Mouse (Mus musculus): ENCODE data around the gene Vmn1r198.
"Not testable (repeated sequence)": the region's sequence is repeated elsewhere in the genome, so short reads cannot be mapped to it uniquely, and the experiment has no call there.

The Vmn1r198 gene

DNA sequence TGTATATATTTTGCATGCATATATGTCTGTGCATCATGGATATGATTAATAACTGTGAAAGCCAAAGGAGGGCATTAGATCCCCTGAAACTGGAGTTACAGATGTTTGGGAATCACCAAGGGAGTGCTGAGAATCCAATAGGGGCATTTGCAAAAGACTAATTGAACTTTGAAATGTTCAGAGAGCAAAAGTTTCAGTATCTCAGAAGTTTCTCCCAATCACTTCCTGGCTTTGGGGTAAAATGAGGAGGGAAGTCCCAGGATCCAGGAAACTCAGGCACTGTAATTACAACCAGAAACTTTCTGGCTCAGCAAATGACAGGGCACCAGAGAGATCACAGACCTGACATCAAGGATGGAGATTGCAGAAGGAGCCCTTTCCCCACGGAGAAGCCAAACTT is at the start of gene Vmn1r198:
TSS of gene Vmn1r198 (plus strand) at position 301 of the 400 bp plus-strand sequence.
- no peak for DNase-seq

DNA sequence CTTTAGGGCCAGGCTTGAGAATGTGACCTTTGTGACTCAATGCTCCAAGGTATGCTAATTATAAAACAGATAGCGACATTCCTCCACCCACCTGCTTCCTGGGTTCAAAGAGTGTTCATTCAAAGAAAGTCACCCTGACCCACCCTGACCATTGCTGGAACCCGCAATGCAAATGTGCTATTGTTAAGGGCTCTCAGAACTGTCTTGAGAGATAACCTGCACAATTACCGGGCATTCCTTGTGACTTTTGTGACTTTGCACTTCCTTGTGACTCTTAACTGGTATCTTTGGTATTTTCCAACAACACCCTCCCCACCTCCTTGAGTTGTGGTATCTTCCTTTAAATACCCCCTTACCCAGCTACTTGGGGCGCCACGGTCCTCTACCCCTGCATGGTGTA is 42.1 kb upstream of the Vmn1r198 start:
- not testable (repeated sequence) for DNase-seq

GRCm38 (mm10) chr13:22315361-22315760 is 34.8 kb upstream of the Vmn1r198 start:
- DNase-seq, result no peak

DNA sequence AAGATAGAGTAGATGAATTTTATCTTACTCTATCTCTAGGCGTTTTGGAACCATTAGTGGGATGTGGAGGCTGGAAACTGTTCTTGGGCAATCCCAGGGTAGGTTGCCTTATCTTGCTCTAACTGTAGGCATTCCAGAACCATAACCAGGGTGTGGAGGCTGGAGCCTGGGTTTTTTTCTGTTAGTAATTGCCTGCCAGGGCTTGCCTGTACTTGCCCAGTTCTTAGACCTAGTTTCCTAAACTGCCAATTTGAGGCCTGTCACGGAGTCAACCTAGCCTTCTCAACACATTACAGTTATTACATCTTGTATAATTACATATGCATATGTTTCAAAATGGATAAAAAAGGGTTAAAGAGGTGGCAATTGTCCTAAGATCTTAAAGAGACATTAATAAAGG is 32.8 kb upstream of the Vmn1r198 start:
- no peak for DNase-seq

DNA sequence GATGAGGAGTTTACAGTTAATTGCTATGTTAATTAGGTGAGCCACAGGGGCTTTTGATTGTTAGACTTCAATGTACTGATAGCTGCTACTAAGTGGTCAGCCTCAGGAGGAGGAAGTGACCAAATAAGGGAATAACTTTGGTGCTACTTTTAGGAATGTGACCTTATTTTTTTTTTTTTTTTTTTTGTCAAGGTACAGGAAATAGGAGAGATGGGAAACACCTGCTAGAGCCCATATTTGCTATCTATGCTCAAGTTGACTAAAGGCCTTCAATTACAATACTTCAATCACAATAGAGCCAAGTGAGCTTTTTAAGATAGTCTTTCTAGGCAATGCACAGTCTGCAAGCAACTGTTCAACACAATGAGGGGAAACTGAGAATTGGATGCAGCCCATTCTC is 30.1 kb upstream of the Vmn1r198 start:
- DNase-seq, result no peak

- DNase-seq, result no peak
Measured at GRCm38 (mm10) chr13:22324289-22324688, 25.9 kb upstream of the Vmn1r198 start, which contains the start of gene Vmn1r197. Gene Vmn1r197 (plus strand): TSS chr13:22324589.

GRCm38 (mm10) chr13:22333269-22333668 is 16.9 kb upstream of the Vmn1r198 start:
- no peak for DNase-seq

DNA sequence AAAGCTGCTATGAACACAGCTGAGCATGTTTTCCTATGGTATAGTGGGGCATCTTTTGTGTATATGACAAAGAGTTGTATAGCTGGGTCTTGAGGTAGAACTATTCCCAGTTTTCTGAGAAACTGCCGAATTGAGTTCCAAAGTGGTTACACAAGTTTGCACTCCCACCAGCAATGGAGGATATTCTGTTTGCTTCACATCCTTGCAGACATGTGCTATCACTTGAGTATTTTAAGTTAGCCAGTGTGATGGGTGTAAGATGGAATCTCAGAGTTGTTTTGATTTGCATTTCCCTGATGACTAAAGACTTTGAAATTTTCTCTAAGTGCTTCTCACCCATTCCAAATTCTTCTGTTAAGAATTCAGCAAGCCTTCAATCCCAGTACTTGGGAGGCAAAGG is 14.6 kb upstream of the Vmn1r198 start:
- DNase-seq, result no peak

GRCm38 (mm10) chr13:22350813-22351212 is 649 bp downstream of the Vmn1r198 start:
- DNase-seq, result no peak

DNA sequence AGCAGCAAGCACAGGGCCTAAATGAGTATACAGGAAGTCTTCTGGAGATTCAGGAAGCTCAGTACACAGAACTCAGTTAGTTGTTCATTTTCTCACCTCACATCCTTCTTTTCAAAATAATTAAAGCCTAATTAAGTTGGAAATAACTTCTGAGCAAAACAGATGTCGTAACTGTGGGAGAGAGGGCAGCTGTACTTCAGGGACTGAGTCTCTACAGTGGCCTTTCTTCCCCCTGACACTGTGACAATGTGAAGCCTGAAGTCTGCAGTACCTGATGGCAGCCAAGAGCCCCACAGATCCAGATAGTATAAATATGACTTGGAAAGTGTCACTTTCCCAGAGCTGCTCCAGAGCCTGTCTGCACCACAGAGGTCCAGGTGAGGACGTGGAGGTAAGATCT is 29.4 kb downstream of the Vmn1r198 start, which contains the start of gene Vmn1r199:
TSS of gene Vmn1r199 (plus strand) at position 301 of the 400 bp plus-strand sequence.
- DNase-seq, result no peak

GRCm38 (mm10) chr13:22381128-22381527 is 31.0 kb downstream of the Vmn1r198 start:
- DNase-seq, result not testable (repeated sequence)

- DNase-seq, result no peak
Measured at GRCm38 (mm10) chr13:22383401-22383800, 33.2 kb downstream of the Vmn1r198 start.

- DNase-seq, result no peak
Measured at GRCm38 (mm10) chr13:22387050-22387449, 36.9 kb downstream of the Vmn1r198 start.

GRCm38 (mm10) chr13:22390073-22390472 is 39.9 kb downstream of the Vmn1r198 start, which contains the start of gene Vmn1r200:
Gene Vmn1r200 (plus strand): TSS chr13:22390373.
- DNase-seq, result no peak

- DNase-seq, result no peak
Measured at GRCm38 (mm10) chr13:22402978-22403377, 52.8 kb downstream of the Vmn1r198 start.

All from cerebellum, adult 9-10 months (tissue).